Mouse (Mus musculus) left cerebral cortex, postnatal 25 days (tissue): ENCODE measurements around the gene Ppp1r36. TPM values are rescaled to one million over a fixed set of nuclear protein-coding genes. Genes with fewer than 3 reads are reported as not detected.

ENCODE experiments used
- DNase-seq, 2 experiments: peaks; one replicate each; pipeline ENCODE4 v3.0.0; 2022; ENCODE audit warnings: low spot score in 2 of 2, mixed read lengths in 1 of 2
- intact Hi-C: fragments of 180-260 bp; cut with DNase I; formaldehyde crosslinking; loops from one replicate; pipeline ENCODE4 v1.15.1; 2025
- total RNA-seq, 2 experiments: library from RNA; stranded (reverse); gene quantifications; 2 replicates each; pipeline ENCODE4 v1.2.3; 2021

The Ppp1r36 gene
- 1 to 10 TPM in 1 of 2 experiments, under 1 TPM in 1; 0.39 to 1.3 TPM for total RNA-seq

GRCm38 (mm10) chr12:76417433-76417854 is at the start of gene Ppp1r36:
Ppp1r36 (plus strand) TSS chr12:76417538.
- intact Hi-C loops = no loop called here
- DNase-seq = no peak

DNA sequence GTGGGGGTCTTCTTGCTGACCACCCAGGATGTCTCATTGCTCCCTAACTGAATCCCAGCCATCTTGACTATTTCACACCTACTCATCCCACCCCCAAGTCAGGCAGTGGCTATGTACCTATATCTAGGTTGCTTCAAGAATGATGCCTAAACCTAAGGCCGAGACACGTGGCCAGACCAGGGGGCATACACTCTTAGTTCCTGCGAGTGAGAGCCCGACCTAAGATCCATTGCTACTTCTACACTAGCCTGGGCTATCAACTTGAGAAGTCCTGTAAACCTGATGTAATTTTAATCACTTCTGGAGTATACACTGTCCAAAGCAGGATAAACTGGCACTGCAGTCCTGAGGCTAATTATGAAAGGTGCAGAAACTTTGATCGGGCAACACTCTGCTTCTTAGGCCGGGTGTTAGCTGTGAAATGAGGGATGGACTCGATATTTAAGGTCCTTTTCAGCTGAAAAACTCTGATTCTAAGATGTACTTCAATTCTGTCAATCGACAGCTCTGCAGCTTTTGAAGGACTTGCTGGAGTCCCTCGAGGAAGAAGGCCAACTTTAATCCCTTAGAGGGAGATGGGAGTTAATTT is 49.0 kb upstream of the Ppp1r36 start:
- intact Hi-C loops = loop anchor here (2.0 to 5.0 kb wide), 2 partner anchors 97 to 179 kb away; no protein-coding TSS in a partner anchor
- no peak for DNase-seq

- DNase-seq = no peak
- intact Hi-C loops = loop anchor here (1.0 to 5.0 kb wide), 3 partner anchors 36 to 179 kb away; partner anchors contain the start of gene Hspa2
These were observed 48.5 kb upstream of the Ppp1r36 start for GRCm38 (mm10) chr12:76368790-76369205.

- DNase-seq = peak; percentile 94
- intact Hi-C loops = loop anchor here (1.0 to 5.0 kb wide), 3 partner anchors 35 to 178 kb away; partner anchors contain the start of gene Hspa2
These were observed 47.9 kb upstream of the Ppp1r36 start, which contains the start of gene Zbtb25 for GRCm38 (mm10) chr12:76369206-76369977. Zbtb25 (minus strand) TSS chr12:76369602.

DNA sequence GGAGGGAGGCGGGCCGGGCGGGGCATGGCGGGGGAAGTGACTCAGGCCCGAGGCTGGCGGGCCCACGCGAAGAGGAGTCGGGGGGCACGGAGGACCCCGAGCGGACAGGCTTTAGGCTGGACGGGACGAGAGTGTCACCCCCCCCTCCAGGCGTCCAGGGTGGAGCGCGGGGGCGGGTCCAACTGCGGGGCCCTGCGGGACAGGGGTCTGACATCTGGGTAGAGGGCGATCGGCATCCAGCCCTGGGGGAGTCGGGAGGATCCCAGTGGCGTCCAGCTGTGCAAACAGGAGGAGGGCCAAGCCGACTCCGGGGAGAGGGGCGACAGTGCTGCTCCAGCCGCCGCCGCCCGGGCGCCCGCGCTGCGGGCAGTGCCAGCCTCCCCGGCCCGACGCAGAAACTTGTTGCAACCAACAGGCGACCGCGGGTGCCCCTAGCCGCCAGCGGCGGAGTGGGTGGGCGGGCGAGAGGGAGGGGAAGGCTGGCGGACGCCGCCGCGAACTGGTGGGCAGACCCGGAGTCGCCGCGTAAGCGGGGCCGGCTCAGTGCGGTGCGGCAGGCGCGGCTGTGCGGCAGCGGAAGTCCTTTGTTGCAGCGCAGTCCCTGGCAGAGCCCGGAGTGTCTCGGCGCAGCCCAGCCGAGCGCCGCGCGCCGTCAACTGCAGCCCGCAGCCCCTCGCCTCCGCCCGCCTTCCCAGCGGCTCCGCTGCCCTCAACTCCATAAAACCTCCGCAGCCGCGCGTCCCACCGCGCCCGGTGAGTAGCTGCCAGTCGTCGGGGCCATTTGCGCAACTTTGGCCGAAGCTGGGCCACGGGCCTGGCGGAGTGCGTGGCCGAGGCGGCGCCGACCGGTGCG is 47.1 kb upstream of the Ppp1r36 start, which contains the start of gene Zbtb1:
Gene Zbtb1 (plus strand): TSS at position 289 of the 853 bp plus-strand sequence.
- intact Hi-C loops = loop anchor here (1.0 to 5.0 kb wide), 4 partner anchors 34 to 225 kb away; partner anchors contain the start of gene Hspa2
- peak; percentile 84 to 85 for DNase-seq

- peak; percentile 63 to 72 for DNase-seq
- intact Hi-C loops = loop anchor here (2.0 kb wide), 1 partner anchor 224 kb away; no protein-coding TSS in a partner anchor
These were observed 46.3 kb upstream of the Ppp1r36 start for GRCm38 (mm10) chr12:76370831-76371571.

DNA sequence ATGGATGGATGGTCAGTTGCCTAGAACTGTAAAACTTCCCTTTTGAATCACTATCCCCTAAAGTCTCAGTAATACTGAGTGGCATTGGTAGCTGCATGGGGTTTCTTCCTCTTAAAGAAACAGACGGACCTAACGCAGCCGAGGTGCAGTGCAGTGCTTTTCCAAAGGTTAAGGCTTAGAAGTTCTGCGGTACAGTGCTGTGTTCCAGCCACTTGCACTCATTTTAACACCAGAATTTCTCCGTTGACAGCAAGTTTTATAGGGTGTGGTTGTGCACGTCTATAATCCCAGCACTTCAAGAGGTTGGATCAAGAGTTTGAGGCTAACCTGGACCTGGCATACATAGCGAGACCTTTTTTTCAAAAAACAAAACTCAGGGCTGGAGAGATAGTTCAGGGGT is 45.3 kb upstream of the Ppp1r36 start:
- intact Hi-C loops = no loop called here
- no peak for DNase-seq

- DNase-seq = no peak
- intact Hi-C loops = no loop called here
These were observed 44.2 kb upstream of the Ppp1r36 start for GRCm38 (mm10) chr12:76372881-76373818.

- intact Hi-C loops = no loop called here
- no peak for DNase-seq
These were observed 43.3 kb upstream of the Ppp1r36 start for GRCm38 (mm10) chr12:76373991-76374390.

- intact Hi-C loops = no loop called here
- no peak for DNase-seq
These were observed 42.4 kb upstream of the Ppp1r36 start for GRCm38 (mm10) chr12:76374911-76375310.

DNA sequence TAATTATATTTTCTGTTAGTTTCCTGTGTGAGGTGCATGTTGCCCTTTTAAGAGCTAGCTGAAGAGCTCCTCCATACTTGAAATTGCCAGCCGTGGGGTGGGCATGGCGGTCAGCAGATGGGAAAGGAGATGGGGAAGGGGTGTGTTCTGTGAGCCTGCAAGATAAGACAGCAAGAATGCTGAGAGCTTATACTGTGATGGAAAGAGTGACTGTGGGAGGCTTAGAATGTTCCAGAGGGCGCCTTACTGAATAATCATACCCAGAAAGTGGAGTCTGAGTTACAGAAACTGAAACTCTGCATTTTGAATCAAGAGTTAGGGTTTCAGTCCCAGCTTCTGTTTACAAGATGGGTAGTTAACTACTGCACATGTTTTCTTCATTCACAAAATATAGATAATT is 41.8 kb upstream of the Ppp1r36 start:
- intact Hi-C loops = no loop called here
- DNase-seq = no peak

- peak in 1 of 2 experiments; percentile 43 for DNase-seq
- intact Hi-C loops = no loop called here
These were observed 40.7 kb upstream of the Ppp1r36 start for GRCm38 (mm10) chr12:76376649-76377048.

DNA sequence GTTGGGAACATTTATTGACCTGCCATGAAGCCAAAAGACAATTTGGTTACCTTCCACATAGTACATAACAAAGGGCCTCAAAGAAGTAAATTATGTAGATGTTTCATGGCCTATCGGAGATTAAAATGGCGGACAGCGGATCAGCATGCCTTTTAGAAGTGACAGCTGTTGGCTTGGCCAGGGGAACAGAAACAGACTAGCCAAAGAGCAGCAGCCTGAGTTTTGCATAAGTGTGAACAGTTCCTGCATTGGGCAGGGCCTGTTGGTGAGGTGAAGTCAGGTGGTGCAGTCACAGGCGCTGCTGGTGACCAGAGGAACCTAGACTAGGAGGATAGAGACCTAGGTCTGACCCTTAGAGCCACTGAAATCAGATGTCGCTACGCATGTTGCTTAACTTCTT is 40.3 kb upstream of the Ppp1r36 start:
- no peak for DNase-seq
- intact Hi-C loops = no loop called here

- no peak for DNase-seq
- intact Hi-C loops = no loop called here
These were observed 39.6 kb upstream of the Ppp1r36 start for GRCm38 (mm10) chr12:76377726-76378125.

- intact Hi-C loops = no loop called here
- no peak for DNase-seq
These were observed 38.8 kb upstream of the Ppp1r36 start for GRCm38 (mm10) chr12:76378556-76378955.

- intact Hi-C loops = no loop called here
- DNase-seq = no peak
These were observed 37.2 kb upstream of the Ppp1r36 start for GRCm38 (mm10) chr12:76380151-76380550.

DNA sequence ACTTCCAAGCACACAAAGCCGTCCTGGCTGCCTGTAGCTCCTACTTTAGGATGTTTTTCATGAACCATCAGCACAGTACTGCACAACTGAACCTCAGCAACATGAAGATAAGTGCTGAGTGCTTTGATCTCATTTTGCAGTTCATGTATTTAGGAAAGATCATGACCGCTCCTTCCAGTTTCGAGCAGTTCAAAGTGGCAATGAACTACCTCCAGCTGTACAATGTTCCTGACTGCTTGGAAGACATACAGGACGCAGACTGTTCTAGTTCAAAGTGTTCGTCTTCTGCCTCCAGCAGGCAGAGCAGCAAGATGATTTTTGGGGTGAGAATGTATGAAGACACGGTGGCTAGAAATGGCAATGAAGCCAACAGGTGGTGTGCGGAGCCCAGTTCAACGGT is 32.0 kb upstream of the Ppp1r36 start:
- no peak for DNase-seq
- intact Hi-C loops = no loop called here

- intact Hi-C loops = no loop called here
- peak in 1 of 2 experiments; percentile 33 for DNase-seq
These were observed 28.5 kb upstream of the Ppp1r36 start for GRCm38 (mm10) chr12:76388794-76389193.
